Mouse (Mus musculus) adrenal gland, postnatal 25 days (tissue): ENCODE results near the gene Myrf. TPM values are rescaled to one million over a fixed set of nuclear protein-coding genes. Genes with fewer than 3 reads are reported as not detected.

Experiments
- DNase-seq: peaks from one replicate; pipeline ENCODE4 v3.0.0; 2021; ENCODE audit warnings: mixed read lengths
- total RNA-seq: library from RNA; stranded (reverse); gene quantifications from 2 replicates; pipeline ENCODE4 v1.2.3, GENCODE M21; 2021

Myrf gene
- total RNA-seq, 1 experiment from 2014 or later: 0.67 TPM

GRCm38 (mm10) chr19:10248128-10248527 is 7.6 kb upstream of the Myrf start:
- DNase-seq: no peak

- DNase-seq: no peak
Observed at GRCm38 (mm10) chr19:10247165-10247564, 6.6 kb upstream of the Myrf start.

GRCm38 (mm10) chr19:10244183-10244582 is 3.6 kb upstream of the Myrf start:
- DNase-seq: peak; percentile 67

GRCm38 (mm10) chr19:10242916-10243315 is 2.4 kb upstream of the Myrf start:
- no peak for DNase-seq

GRCm38 (mm10) chr19:10239975-10240653 is 434 bp downstream of the Myrf start:
- DNase-seq: no peak

GRCm38 (mm10) chr19:10239419-10239818 is 1.1 kb downstream of the Myrf start:
- no peak for DNase-seq

- no peak for DNase-seq
Observed at GRCm38 (mm10) chr19:10238477-10238876, 2.1 kb downstream of the Myrf start.

GRCm38 (mm10) chr19:10235784-10236565 is 4.6 kb downstream of the Myrf start:
- DNase-seq: no peak

- DNase-seq: no peak
Observed at GRCm38 (mm10) chr19:10232327-10233017, 8.1 kb downstream of the Myrf start.

GRCm38 (mm10) chr19:10231871-10232270 is 8.7 kb downstream of the Myrf start:
- no peak for DNase-seq

- no peak for DNase-seq
Observed at GRCm38 (mm10) chr19:10231016-10231415, 9.5 kb downstream of the Myrf start.

- no peak for DNase-seq
Observed at GRCm38 (mm10) chr19:10225767-10226166, 14.8 kb downstream of the Myrf start.

- DNase-seq: no peak
Observed at GRCm38 (mm10) chr19:10224637-10225453, 15.7 kb downstream of the Myrf start.

GRCm38 (mm10) chr19:10223561-10223960 is 17.0 kb downstream of the Myrf start:
- DNase-seq: no peak

- DNase-seq: no peak
Observed at GRCm38 (mm10) chr19:10222656-10223055, 17.9 kb downstream of the Myrf start.

- no peak for DNase-seq
Observed at GRCm38 (mm10) chr19:10221585-10221984, 19.0 kb downstream of the Myrf start.

- no peak for DNase-seq
Observed at GRCm38 (mm10) chr19:10219593-10219992, 21.0 kb downstream of the Myrf start.

- DNase-seq: peak; percentile 35
Observed at GRCm38 (mm10) chr19:10219108-10219507, 21.4 kb downstream of the Myrf start.

GRCm38 (mm10) chr19:10216101-10216500 is 24.4 kb downstream of the Myrf start:
- no peak for DNase-seq

- DNase-seq: no peak
Observed at GRCm38 (mm10) chr19:10213796-10214471, 26.6 kb downstream of the Myrf start.

- no peak for DNase-seq
Observed at GRCm38 (mm10) chr19:10210885-10211284, 29.7 kb downstream of the Myrf start.

- no peak for DNase-seq
Observed at GRCm38 (mm10) chr19:10208851-10209250, 31.7 kb downstream of the Myrf start.
